Mouse (Mus musculus): ENCODE measurements around the gene Phtf2. TPM values are rescaled to one million over a fixed set of nuclear protein-coding genes. Genes with fewer than 3 reads are reported as not detected.

The Phtf2 gene
- polyA plus RNA-seq, 1 experiment from 2014 or later = 8.5 TPM

GRCm38 (mm10) chr5:20904647-20905046, 22.7 kb upstream of the Phtf2 start:
- Histone ChIP-seq H3K36me3 (ENCODE audit: insufficient read depth, low read length) (0 out of 2 replicates have a peak, but pooled peaks cover 11% of the 10 kb centered on the region), H3K9me3 (replicated peaks; ENCODE audit: low read length) (no peaks in the 10 kb centered on the region), H3K9ac (ENCODE audit: low read depth, low read length) (no peak overlapping the region), H3K27me3 (ENCODE audit: insufficient read depth, low read length) (no peaks in the 10 kb centered on the region), H3K27ac (no peak overlapping the region), H3K4me3 (replicated peaks; ENCODE audit: low read depth, low read length) (no peak overlapping the region), H3K4me2 (ENCODE audit: low read length) (no peak overlapping the region), H3K4me1 (replicated peaks; ENCODE audit: insufficient read depth, low read length) (no peaks in the 10 kb centered on the region)
- no peak for DNase-seq (ENCODE audit: low spot score)
- ATAC-seq (replicated peaks; ENCODE audit: low FRiP score, low read depth) = no peak
- WGBS = 88% methylated on average over 2 of the region's 2 CpGs
- TF ChIP-seq CTCF (IDR thresholded peaks at IDR 0.05; ENCODE audit: low read depth) = no peak

DNA sequence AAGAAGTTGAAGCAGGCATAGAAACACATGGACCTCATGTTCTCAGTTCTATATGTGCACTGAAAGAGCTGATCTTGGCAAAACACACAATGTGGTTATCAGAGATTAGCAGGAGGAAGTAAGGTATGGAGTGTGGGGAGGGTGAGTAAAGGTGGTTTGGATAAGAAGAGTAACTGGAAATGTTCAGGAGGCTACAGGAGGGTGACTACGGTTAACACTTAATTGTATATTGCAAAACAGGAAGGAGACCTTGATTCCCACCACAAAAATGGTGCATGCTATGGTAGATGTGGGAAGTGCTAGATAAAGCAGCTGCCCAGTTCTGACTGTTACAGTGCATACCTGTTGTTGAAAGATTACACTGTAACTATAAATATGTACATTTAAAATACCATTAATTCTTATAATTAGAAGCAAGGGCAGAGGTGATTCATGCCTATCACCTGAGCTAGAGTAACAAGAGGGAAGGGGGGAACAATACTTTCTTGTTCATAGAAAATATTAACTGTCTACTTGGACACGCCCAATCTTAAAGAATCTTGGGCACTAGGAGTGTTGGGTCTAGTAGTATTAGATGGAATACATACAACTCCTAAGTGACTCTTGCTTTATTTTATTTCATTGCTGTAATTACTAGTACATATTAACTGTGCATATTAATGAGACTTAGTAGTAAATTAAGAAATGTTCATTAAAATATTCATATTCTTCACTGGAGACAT, 15.7 kb upstream of the Phtf2 start:
- no peak for ATAC-seq (replicated peaks; ENCODE audit: low FRiP score, low read depth)
- no peak for TF ChIP-seq CTCF (IDR thresholded peaks at IDR 0.05; ENCODE audit: low read depth)
- WGBS = 92% methylated on average over 2 of the region's 2 CpGs

GRCm38 (mm10) chr5:20884036-20884620, 2.2 kb upstream of the Phtf2 start:
- ATAC-seq (replicated peaks; ENCODE audit: low FRiP score, low read depth) (no peak), DNase-seq (ENCODE audit: low spot score) (no peak)
- Histone ChIP-seq H3K9me3 (replicated peaks; ENCODE audit: low read length) (no peaks in the 10 kb centered on the region), H3K27me3 (ENCODE audit: insufficient read depth, low read length) (no peaks in the 10 kb centered on the region), H3K36me3 (ENCODE audit: insufficient read depth, low read length) (no peaks in the 10 kb centered on the region), H3K4me1 (replicated peaks; ENCODE audit: insufficient read depth, low read length) (peaks cover 6% of the 10 kb centered on the region; the same call in 1 of the 2 replicates), H3K9ac (ENCODE audit: low read depth, low read length) (no peak overlapping the region), H3K27ac (no peak overlapping the region), H3K4me3 (replicated peaks; ENCODE audit: low read depth, low read length) (no peak overlapping the region), H3K4me2 (ENCODE audit: low read length) (peak overlapping the region; percentile 80; the same call in 1 of the 2 replicates)
- TF ChIP-seq CTCF (IDR thresholded peaks at IDR 0.05; ENCODE audit: low read depth) = no peak
- WGBS = 83% methylated on average over 4 of the region's 4 CpGs

More for the DNA sequence above, 15.7 kb upstream of the Phtf2 start:
- H3K9ac ChIP-seq (ENCODE audit: low read depth, low read length) = no peak overlapping the region
- no peak overlapping the region for H3K4me2 ChIP-seq (ENCODE audit: low read length)
- no peaks in the 10 kb centered on the region for H3K4me1 ChIP-seq (replicated peaks; ENCODE audit: insufficient read depth, low read length)
- H3K27ac ChIP-seq = no peak overlapping the region
- peaks cover 19% of the 10 kb centered on the region; the same call in 1 of the 2 replicates for H3K36me3 ChIP-seq (ENCODE audit: insufficient read depth, low read length)
- no peak overlapping the region for H3K4me3 ChIP-seq (replicated peaks; ENCODE audit: low read depth, low read length)
- no peak for DNase-seq (ENCODE audit: low spot score)
- H3K27me3 ChIP-seq (ENCODE audit: insufficient read depth, low read length) = no peaks in the 10 kb centered on the region
- no peaks in the 10 kb centered on the region for H3K9me3 ChIP-seq (replicated peaks; ENCODE audit: low read length)

- Histone ChIP-seq H3K4me3 (replicated peaks; ENCODE audit: low read depth, low read length) (peak overlapping the region; percentile 92), H3K9ac (ENCODE audit: low read depth, low read length) (peak overlapping the region; percentile 85), H3K27me3 (ENCODE audit: insufficient read depth, low read length) (no peaks in the 10 kb centered on the region), H3K9me3 (replicated peaks; ENCODE audit: low read length) (no peaks in the 10 kb centered on the region), H3K27ac (peak overlapping the region; percentile 96), H3K36me3 (ENCODE audit: insufficient read depth, low read length) (no peaks in the 10 kb centered on the region), H3K4me2 (ENCODE audit: low read length) (peak overlapping the region; percentile 70), H3K4me1 (replicated peaks; ENCODE audit: insufficient read depth, low read length) (peaks cover 9% of the 10 kb centered on the region; the same call in 1 of the 2 replicates)
- WGBS = 1% methylated on average over 55 of the region's 64 CpGs
- DNase-seq (ENCODE audit: low spot score) (peak; percentile 47), ATAC-seq (replicated peaks; ENCODE audit: low FRiP score, low read depth) (peak; percentile 33; the same call in 1 of the 2 replicates)
- TF ChIP-seq CTCF (IDR thresholded peaks at IDR 0.05; ENCODE audit: low read depth) = no peak; the same call in 1 of the 2 replicates
Measured at GRCm38 (mm10) chr5:20880797-20881775, 838 bp downstream of the Phtf2 start.

DNA sequence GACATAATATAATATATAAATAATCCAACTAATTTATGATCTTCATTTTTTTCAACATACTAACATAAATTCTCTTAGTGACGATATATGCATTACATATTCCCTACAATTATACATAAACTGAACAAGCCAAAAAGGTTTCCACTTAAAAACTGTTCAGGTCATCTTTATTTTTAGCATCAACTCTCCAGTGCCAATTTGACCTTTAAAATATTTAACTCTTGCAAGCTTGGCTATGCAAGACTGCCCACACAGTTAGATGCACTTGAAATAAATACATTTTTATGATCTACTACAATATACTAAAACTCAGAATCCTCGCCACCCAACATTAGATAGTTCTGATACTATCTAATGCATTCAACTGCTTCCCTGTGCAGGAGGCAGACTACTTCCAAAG, 1.5 kb downstream of the Phtf2 start:
- TF ChIP-seq CTCF (IDR thresholded peaks at IDR 0.05; ENCODE audit: low read depth) = no peak
- Histone ChIP-seq H3K4me2 (ENCODE audit: low read length) (peak overlapping the region; percentile 70), H3K27ac (no peak overlapping the region), H3K36me3 (ENCODE audit: insufficient read depth, low read length) (no peaks in the 10 kb centered on the region), H3K4me1 (replicated peaks; ENCODE audit: insufficient read depth, low read length) (peaks cover 9% of the 10 kb centered on the region; the same call in 1 of the 2 replicates), H3K9ac (ENCODE audit: low read depth, low read length) (no peak overlapping the region), H3K9me3 (replicated peaks; ENCODE audit: low read length) (no peaks in the 10 kb centered on the region), H3K27me3 (ENCODE audit: insufficient read depth, low read length) (no peaks in the 10 kb centered on the region), H3K4me3 (replicated peaks; ENCODE audit: low read depth, low read length) (peak overlapping the region; percentile 92)
- 56% methylated on average over 2 of the region's 2 CpGs for WGBS
- DNase-seq (ENCODE audit: low spot score) = no peak
- no peak for ATAC-seq (replicated peaks; ENCODE audit: low FRiP score, low read depth)

All from kidney, postnatal 0 days (tissue).